Comparison of ENCODE assay signal across 16 mouse cellular contexts in the genomic region with DNA sequence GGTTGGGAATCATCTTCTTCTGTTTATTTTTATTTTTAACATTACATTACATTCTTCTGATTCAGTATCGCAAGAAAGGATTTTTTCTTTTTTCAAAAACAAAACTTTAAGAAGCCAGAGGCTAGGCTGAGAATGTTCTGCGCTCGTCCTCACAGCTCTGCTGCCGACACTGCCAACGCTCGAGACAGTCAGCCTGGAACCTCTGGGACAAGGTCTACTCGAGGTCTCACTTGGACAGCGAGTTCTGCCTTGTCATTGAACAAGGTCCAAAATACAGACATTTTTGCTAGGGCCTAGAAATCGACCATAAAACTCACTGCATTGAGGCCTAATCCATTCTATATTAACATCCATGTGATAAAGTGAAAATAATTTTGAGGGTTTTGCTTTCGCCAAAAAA.
"Had no signal": no experiment of that assay in that cellular context is flagged by ENCODE, and none has a peak within 500 bp of the region (broad histone marks: within the 10 kb centered on the region; RNA-seq: fewer than 3 reads in every experiment).

No protein-coding gene starts in this region.

- H3K27ac ChIP-seq: layer of hippocampus, adult 2 months; limb, embryonic 12.5 days; liver, embryonic 14.5 days; midbrain, embryonic 10.5 days; neural tube, embryonic 12.5 days had no signal

- ATAC-seq: intestine, postnatal 0 days had no signal

- H3K4me3 ChIP-seq: layer of hippocampus, adult 2 months; limb, embryonic 12.5 days; midbrain, embryonic 10.5 days; myocyte; neural tube, embryonic 12.5 days had no signal

- DNase-seq: liver; lung, embryonic 14.5 days; lung, postnatal 10 days; lung, postnatal 4 days; midbrain, embryonic 14.5 days; right cerebral cortex, postnatal 4 days; spleen, adult 18-20 months; thymus, adult 18-20 months; thymus, postnatal 14 days had no signal

- H3K9me3 ChIP-seq: limb, embryonic 12.5 days; midbrain, embryonic 10.5 days; neural tube, embryonic 12.5 days had no signal

- H3K9ac ChIP-seq: limb, embryonic 12.5 days; liver, embryonic 14.5 days; lung, embryonic 14.5 days; neural tube, embryonic 12.5 days had no signal

- H3K4me1 ChIP-seq: neural tube, embryonic 12.5 days had no signal

- H3K27me3 ChIP-seq: limb, embryonic 12.5 days; neural tube, embryonic 12.5 days had no signal

- H3K4me2 ChIP-seq: limb, embryonic 12.5 days; lung, embryonic 14.5 days; neural tube, embryonic 12.5 days had no signal
